Mouse (Mus musculus) ES-E14 (cell line): Measurements from ENCODE around the gene Kansl1l. TPM values are rescaled to one million over a fixed set of nuclear protein-coding genes. Genes with fewer than 3 reads are reported as not detected.
"Not testable (repeated sequence)": the region's sequence is repeated elsewhere in the genome, so short reads cannot be mapped to it uniquely, and the experiment has no call there.

Source experiments
- DNase-seq: peaks from one replicate; pipeline ENCODE4 v3.0.0-alpha.2; 2013; ENCODE audit warnings: low read depth, low spot score
- H3K27ac ChIP-seq: 2 replicates; pipeline ENCODE4 v1.5.1; 2012; ENCODE audit warnings: low read depth, mild to moderate bottlenecking, low read length, moderate library complexity, mixed read lengths; ENCODE audit not compliant: poor library complexity, insufficient read depth, severe bottlenecking
- H3K36me3 ChIP-seq: 2 replicates; pipeline ENCODE4 v1.6.1; 2012; ENCODE audit warnings: mild to moderate bottlenecking, low read length, moderate library complexity, mixed read lengths; ENCODE audit not compliant: control insufficient read depth, poor library complexity, insufficient read depth, severe bottlenecking
- H3K4me1 ChIP-seq, 2 experiments: fragments of 150-350 bp in 1 of 2; sonication (generic) in 1 of 2; 2 replicates each; pipeline ENCODE4 v1.6.1; 2012; ENCODE audit warnings: low read length in 2 of 2, mild to moderate bottlenecking in 1 of 2, mixed read lengths in 1 of 2; ENCODE audit not compliant: control insufficient read depth in 2 of 2, insufficient read depth in 2 of 2, poor library complexity in 1 of 2
- H3K4me3 ChIP-seq, 2 experiments: fragments of 150-350 bp in 1 of 2; sonication (generic) in 1 of 2; 2 replicates each; pipeline ENCODE4 v1.5.1; 2012; ENCODE audit warnings: low read length in 2 of 2, low read depth in 1 of 2, mild to moderate bottlenecking in 1 of 2, mixed read lengths in 1 of 2; ENCODE audit not compliant: insufficient read depth in 1 of 2, poor library complexity in 1 of 2, severe bottlenecking in 1 of 2
- H3K9ac ChIP-seq: 2 replicates; pipeline ENCODE4 v1.6.1; 2012; ENCODE audit warnings: low read depth, mild to moderate bottlenecking, low read length, mixed read lengths; ENCODE audit not compliant: poor library complexity, insufficient read depth, severe bottlenecking
- H3K9me3 ChIP-seq: fragments of 150-350 bp; sonication (generic); 2 replicates; pipeline ENCODE4 v1.6.1; 2012; ENCODE audit warnings: low read depth, mild to moderate bottlenecking, low read length; ENCODE audit not compliant: control insufficient read depth, insufficient read depth
- CHD2 ChIP-seq: IDR thresholded peaks from 2 replicates; pipeline ENCODE4 v1.6.1; 2014; ENCODE audit warnings: mild to moderate bottlenecking, low read depth, low read length, inconsistent platforms
- HCFC1 ChIP-seq: IDR thresholded peaks from 2 replicates; pipeline ENCODE4 v1.6.1; 2012; ENCODE audit warnings: low read length, inconsistent platforms, borderline replicate concordance; ENCODE audit not compliant: insufficient read depth
- MAFK ChIP-seq: IDR thresholded peaks from 2 replicates; pipeline ENCODE4 v1.6.1; 2014; ENCODE audit warnings: mild to moderate bottlenecking, low read depth, low read length, inconsistent platforms; ENCODE audit not compliant: insufficient read depth
- ZC3H11A ChIP-seq: IDR thresholded peaks from 2 replicates; pipeline ENCODE4 v1.6.1; 2012; ENCODE audit warnings: low read depth, mild to moderate bottlenecking, inconsistent platforms, low read length, borderline replicate concordance
- ZNF384 ChIP-seq: IDR thresholded peaks from 2 replicates; pipeline ENCODE4 v1.6.1; 2012; ENCODE audit warnings: low read depth, low read length, inconsistent platforms
- in situ Hi-C, 2 experiments: fragments of 600-800 bp; cut with MboI; formaldehyde crosslinking; loops; one replicate each; pipeline ENCODE4 v1.15.1; 2025; ENCODE audit warnings: low sequenced_read_pairs in 2 of 2, inconsistent platforms in 1 of 2; ENCODE audit not compliant: unreplicated experiment in 2 of 2
- total RNA-seq: library from RNA; depleted of rRNA; stranded (reverse); fragments of 300-350 nt; gene quantifications from 2 replicates; pipeline ENCODE4 v1.2.3, GENCODE M21; 2012

Gene Kansl1l
- total RNA-seq, 1 experiment, result 3.3 TPM

GRCm38 (mm10) chr1:66700693-66701575, 116.4 kb downstream of the Kansl1l start, which contains the start of gene Rpe:
Gene Rpe, plus strand, starts transcription at chr1:66700831.
- in situ Hi-C loops, result no loop called here
- Histone ChIP-seq H3K4me3 (peak within 1 kb of the TSS; percentile 94 to 96), H3K9ac (peak within 1 kb of the TSS; percentile 97), H3K9me3 (no peaks in the 10 kb centered on the region), H3K36me3 (peaks cover 2% of the 10 kb centered on the region), H3K4me1 (peaks cover 0 to 4% of the 10 kb centered on the region in 2 experiments; a peak in 2 of 4 replicates), H3K27ac (peak within 1 kb of the TSS; percentile 91)
- peak; percentile 82 for DNase-seq
- no peak for TF ChIP-seq HCFC1

GRCm38 (mm10) chr1:66700149-66700692, 117.1 kb downstream of the Kansl1l start:
- Histone ChIP-seq H3K36me3 (peaks cover 2% of the 10 kb centered on the region), H3K27ac (peak overlapping the region; percentile 78; the same call in 1 of the 2 replicates), H3K4me1 (peaks cover 0 to 4% of the 10 kb centered on the region in 2 experiments; a peak in 2 of 4 replicates), H3K9me3 (no peaks in the 10 kb centered on the region), H3K4me3 (peak overlapping the region; percentile 7 to 96; a peak in 2 of 4 replicates), H3K9ac (no peak overlapping the region)
- in situ Hi-C loops, result no loop called here
- peak; percentile 16 for DNase-seq
- TF ChIP-seq MAFK (no peak), CHD2 (no peak), ZC3H11A (no peak), ZNF384 (no peak), HCFC1 (no peak)

GRCm38 (mm10) chr1:66699630-66700029, 117.7 kb downstream of the Kansl1l start:
- in situ Hi-C loops, H3K9ac ChIP-seq, H3K9me3 ChIP-seq, H3K4me1 ChIP-seq, DNase-seq, H3K4me3 ChIP-seq, H3K36me3 ChIP-seq: not testable (repeated sequence)
- peak overlapping the region; percentile 88 for H3K27ac ChIP-seq

- in situ Hi-C loops, result no loop called here
- Histone ChIP-seq H3K4me3 (no peak overlapping the region), H3K36me3 (no peaks in the 10 kb centered on the region), H3K9ac (no peak overlapping the region), H3K27ac (no peak overlapping the region), H3K9me3 (no peaks in the 10 kb centered on the region), H3K4me1 (no peaks in the 10 kb centered on the region)
- DNase-seq, result no peak
- no peak for TF ChIP-seq HCFC1
- TF ChIP-seq ZC3H11A, result no peak
These were observed 122.1 kb downstream of the Kansl1l start for GRCm38 (mm10) chr1:66695296-66695695.

- H3K36me3 ChIP-seq, result no peaks in the 10 kb centered on the region
- no peaks in the 10 kb centered on the region for H3K9me3 ChIP-seq
- TF ChIP-seq CHD2 (no peak), MAFK (no peak), HCFC1 (no peak), ZNF384 (no peak), ZC3H11A (no peak)
- no peak overlapping the region for H3K4me3 ChIP-seq
- H3K9ac ChIP-seq, result no peak overlapping the region
- H3K27ac ChIP-seq, result no peak overlapping the region
- no peaks in the 10 kb centered on the region for H3K4me1 ChIP-seq
- no peak for DNase-seq
- in situ Hi-C loops, result no loop called here
These were observed 123.1 kb downstream of the Kansl1l start for GRCm38 (mm10) chr1:66694266-66694665.
